Mouse (Mus musculus): ENCODE results near the gene Bpifb2. TPM values are rescaled to one million over a fixed set of nuclear protein-coding genes. Genes with fewer than 3 reads are reported as not detected.
"Not testable (repeated sequence)": the region's sequence is repeated elsewhere in the genome, so short reads cannot be mapped to it uniquely, and the experiment has no call there.

Gene Bpifb2
- polyA plus RNA-seq (2012; rRNA removed) = 0.21 and 0.22 TPM in 2 replicates

DNA sequence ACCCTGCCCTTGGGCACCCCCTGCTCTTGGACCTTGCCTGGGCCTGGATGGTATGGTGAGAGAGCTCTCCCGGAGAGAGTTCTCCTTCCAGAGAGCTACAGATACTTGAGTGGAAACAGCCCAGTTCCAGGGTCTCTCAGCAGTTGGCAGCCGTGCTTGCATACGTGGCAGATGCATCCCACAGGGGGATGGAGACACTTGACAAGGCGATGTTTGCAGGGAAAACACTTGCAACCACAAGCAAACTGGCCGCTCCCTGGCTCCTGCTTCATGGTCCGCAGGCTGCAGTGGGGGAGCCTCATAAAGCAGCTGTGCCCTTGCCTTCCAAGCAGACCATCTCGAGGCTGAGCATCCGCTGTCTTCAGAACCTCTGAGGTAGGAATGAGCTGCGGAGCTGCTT lies at the start of gene Bpifb2:
Bpifb2 (plus strand) TSS at position 301 of the 400 bp plus-strand sequence.
- no peak for DNase-seq (ENCODE audit: extremely low spot score in 1 of 2, low spot score in 1 of 2)

DNA sequence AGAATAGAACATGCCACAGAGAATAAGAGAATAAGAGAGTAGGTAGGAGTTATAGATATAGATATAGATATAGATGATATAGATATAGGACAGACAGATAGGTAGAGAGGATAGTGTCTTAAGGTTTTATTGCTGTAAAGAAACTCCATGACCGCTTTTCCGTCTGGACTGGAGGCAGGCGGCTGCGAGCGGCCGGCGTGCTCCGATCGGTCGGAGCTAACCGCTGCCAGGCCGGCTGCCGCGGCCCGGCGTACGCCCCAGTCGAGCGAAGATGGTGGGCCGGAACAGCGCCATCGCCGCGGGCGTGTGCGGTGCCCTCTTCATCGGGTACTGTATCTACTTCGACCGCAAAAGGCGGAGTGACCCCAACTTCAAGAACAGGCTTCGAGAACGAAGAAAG lies 48.9 kb upstream of the Bpifb2 start:
- not testable (repeated sequence) for DNase-seq (ENCODE audit: extremely low spot score in 1 of 2, low spot score in 1 of 2)

GRCm38 (mm10) chr2:153827171-153827830 lies 47.5 kb upstream of the Bpifb2 start:
- no peak for DNase-seq (ENCODE audit: extremely low spot score in 1 of 2, low spot score in 1 of 2)

- DNase-seq (ENCODE audit: extremely low spot score in 1 of 2, low spot score in 1 of 2) = no peak
Measured at GRCm38 (mm10) chr2:153828704-153829103, 46.1 kb upstream of the Bpifb2 start.

- DNase-seq (ENCODE audit: extremely low spot score in 1 of 2, low spot score in 1 of 2) = no peak
Measured at GRCm38 (mm10) chr2:153833291-153833690, 41.6 kb upstream of the Bpifb2 start.

- DNase-seq (ENCODE audit: extremely low spot score in 1 of 2, low spot score in 1 of 2) = no peak
Measured at GRCm38 (mm10) chr2:153842854-153843253, 32.0 kb upstream of the Bpifb2 start.

DNA sequence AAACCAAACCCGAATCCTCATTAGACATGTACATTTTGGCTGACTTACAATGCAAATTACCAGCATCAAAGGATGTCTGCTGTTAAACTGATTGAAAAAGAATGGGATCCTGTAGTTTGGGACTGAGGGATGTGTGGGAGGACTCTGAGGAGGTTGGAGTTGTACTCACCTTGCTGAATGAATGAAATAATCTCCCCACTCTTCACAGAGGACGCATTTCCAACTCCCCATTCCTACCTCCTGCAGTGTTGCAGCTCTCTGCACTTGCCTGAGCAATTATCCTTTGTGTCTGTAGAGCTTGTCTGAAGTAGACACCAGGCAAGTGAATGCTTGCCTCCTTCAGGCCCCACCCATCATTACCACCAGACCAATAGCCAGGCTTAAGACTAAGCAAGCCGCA lies 26.5 kb upstream of the Bpifb2 start:
- DNase-seq (ENCODE audit: extremely low spot score in 1 of 2, low spot score in 1 of 2) = no peak

- DNase-seq (ENCODE audit: extremely low spot score in 1 of 2, low spot score in 1 of 2) = no peak
Measured at GRCm38 (mm10) chr2:153850351-153851029, 24.4 kb upstream of the Bpifb2 start.

GRCm38 (mm10) chr2:153851030-153851360 lies 23.9 kb upstream of the Bpifb2 start:
- peak; percentile 5 to 74 for DNase-seq (ENCODE audit: extremely low spot score in 1 of 2, low spot score in 1 of 2)

DNA sequence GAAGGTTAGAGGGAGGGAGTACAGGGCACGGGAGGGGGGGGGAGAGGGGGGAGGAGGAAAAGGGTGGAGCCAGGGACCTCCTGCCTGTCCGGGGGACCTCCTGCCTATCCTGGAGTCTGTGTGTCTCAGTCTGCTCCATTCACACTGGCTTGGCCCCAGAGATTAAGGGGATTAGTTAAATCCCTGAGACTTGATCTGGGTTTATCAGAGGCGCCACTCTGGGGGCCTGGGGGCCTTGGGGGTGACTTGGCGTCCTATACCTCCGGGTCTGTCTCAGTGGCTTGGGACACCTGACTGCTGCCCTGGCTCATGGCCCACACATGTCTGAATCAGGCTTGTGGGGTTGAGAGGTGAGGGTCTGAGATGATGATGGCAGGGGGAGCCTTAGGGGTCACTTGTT lies 21.3 kb upstream of the Bpifb2 start:
- DNase-seq (ENCODE audit: extremely low spot score in 1 of 2, low spot score in 1 of 2) = no peak

GRCm38 (mm10) chr2:153859581-153859980 lies 15.3 kb upstream of the Bpifb2 start:
- DNase-seq (ENCODE audit: extremely low spot score in 1 of 2, low spot score in 1 of 2) = no peak

GRCm38 (mm10) chr2:153860315-153860714 lies 14.5 kb upstream of the Bpifb2 start:
- DNase-seq (ENCODE audit: extremely low spot score in 1 of 2, low spot score in 1 of 2) = no peak

DNA sequence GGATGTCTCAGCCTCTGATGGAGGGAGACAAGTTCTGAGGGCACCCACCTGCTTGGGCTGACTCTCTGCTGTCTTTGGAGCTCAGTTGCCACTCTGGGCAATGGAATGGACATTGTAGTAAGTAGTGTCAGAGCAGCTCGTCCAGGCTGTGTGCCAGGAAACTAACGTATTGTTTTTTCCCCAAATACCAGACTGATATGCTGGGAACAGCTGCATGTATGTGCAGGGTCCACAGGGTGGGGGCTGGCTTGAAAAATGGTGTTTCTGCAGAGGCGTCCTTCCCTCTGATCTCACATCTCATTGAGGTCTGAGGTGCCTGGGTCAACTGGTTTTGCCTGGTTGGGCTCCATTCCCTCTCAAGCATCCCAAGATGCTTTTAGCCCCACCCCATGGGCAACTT lies 14.1 kb upstream of the Bpifb2 start:
- DNase-seq (ENCODE audit: extremely low spot score in 1 of 2, low spot score in 1 of 2) = no peak

- DNase-seq (ENCODE audit: extremely low spot score in 1 of 2, low spot score in 1 of 2) = no peak
Measured at GRCm38 (mm10) chr2:153861960-153862359, 12.9 kb upstream of the Bpifb2 start.

- no peak for DNase-seq (ENCODE audit: extremely low spot score in 1 of 2, low spot score in 1 of 2)
Measured at GRCm38 (mm10) chr2:153870984-153871383, 3.9 kb upstream of the Bpifb2 start, which contains the start of gene Sun5. Sun5 (minus strand) TSS chr2:153871084.

DNA sequence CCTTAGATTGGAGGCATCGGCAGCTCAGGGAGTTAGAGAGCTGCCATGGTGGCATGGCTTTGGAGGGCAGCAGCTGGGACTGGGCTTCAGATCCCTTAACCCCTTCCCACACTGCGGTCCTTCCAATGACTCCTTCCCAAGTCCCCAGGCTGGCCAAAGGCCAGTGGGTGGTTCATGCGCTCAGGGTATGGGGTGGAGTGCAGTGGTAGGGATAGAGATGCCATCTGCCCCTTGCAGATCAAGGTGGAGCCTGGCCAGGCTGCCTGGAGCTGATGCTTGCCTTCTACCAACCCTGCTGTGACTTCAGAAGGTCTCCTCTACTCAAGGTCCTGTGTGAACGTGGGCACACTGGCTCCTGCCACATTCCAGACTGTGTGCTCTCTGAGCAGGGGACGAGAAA lies 24.3 kb downstream of the Bpifb2 start:
- no peak for DNase-seq (ENCODE audit: extremely low spot score in 1 of 2, low spot score in 1 of 2)

DNA sequence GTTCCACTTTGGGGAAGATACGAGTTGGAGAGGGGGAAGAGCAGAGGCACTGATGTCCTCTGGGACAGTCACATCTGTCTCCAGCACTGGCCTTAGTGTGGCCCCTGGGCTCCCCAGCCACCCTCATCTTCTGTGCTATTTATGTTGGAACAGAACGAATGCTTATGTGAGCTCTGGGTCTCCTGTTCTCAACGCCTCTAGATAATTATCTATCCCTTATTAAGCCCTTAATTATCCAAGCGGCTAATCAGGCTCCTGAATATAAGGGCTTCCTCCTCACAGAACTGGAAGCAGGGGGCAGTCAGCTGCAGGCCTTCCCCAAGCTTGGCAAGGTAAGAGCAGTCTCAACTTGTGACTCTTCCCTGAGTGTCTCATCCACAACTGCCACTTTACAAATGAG lies 25.2 kb downstream of the Bpifb2 start, which contains the start of gene Bpifb6:
Bpifb6 (plus strand) TSS at position 301 of the 400 bp plus-strand sequence.
- DNase-seq (ENCODE audit: extremely low spot score in 1 of 2, low spot score in 1 of 2) = no peak

DNA sequence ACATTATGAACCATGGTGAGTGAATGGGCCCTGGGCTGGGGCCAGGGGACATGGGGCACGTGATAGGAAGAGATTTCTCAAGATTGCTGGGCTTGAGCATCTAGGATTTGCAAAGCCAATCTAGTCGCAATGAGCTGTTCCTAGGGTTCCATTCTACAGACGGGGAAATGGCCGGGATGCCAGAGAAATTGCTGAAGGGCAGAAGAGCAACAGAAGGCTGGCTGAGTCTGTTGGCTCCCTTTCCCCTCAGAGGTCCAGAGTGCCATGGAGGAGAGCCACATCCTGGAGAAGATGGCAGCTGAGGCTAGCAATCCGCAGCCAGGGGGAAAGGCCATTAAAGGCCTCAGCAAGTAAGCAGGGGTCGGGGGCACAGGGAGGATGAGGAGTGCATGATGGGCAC lies 27.9 kb downstream of the Bpifb2 start:
- DNase-seq (ENCODE audit: extremely low spot score in 1 of 2, low spot score in 1 of 2) = no peak

DNA sequence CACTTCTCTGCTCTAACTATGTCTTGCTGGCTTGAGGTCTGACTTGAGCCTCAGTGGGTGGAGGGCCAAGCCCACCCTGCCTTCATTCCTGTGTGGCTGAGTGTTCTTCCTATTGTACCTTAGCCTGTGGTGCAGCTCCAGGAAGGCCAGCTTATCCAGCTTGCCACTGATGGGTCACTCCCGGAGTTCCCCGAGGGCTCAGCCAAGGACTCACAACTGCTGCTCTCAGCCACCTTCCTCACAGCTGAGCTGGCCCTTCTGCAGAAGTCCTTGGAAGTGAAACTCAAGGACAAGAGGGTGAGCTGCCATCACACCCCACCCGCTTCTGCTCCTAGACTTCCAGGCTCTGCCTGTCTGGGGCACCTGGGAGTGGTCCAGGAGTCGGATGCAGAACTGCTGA lies 31.8 kb downstream of the Bpifb2 start:
- no peak for DNase-seq (ENCODE audit: extremely low spot score in 1 of 2, low spot score in 1 of 2)

DNA sequence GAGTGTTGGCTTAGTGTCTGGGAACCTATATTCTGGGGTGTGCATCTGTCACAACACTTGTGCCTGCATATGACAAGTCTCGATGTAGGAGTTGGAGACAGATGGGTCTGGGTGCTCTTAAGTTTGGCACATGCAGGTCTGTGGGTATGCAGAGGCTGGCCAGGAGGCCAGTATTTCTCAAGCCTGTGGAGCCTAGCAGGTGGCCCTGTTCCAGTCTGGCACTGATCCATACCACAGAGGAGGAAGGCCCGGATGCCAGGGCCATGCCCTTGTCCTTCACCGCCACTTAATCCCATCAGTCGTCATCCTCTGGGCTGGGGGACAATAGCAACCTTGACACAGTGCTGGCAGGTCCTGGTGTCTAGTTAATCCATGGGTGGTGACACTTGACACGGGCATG lies 39.3 kb downstream of the Bpifb2 start:
- DNase-seq (ENCODE audit: extremely low spot score in 1 of 2, low spot score in 1 of 2) = peak; percentile 10 to 33

DNA sequence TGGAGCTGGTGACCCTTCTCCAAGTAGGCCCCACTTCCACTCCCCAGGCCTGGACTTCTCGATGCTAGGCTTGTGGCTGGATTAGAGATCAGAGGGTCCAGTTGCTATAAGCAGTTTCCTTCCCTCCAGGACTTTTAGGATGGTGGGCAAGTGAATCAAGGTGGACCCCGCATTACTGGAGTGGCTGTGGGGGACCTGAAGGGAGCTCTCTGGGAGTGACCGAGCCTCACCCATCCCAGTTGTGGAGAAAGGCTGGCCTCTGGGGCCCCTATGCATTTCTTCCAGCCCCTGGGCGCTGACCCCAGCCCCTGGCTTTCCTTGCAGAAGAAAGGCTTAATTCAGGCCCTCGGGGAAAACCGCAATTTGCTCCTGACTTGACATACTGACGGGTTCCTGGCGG lies 43.1 kb downstream of the Bpifb2 start, which contains the start of gene Bpifb3:
Bpifb3 (plus strand) TSS at position 301 of the 400 bp plus-strand sequence.
- no peak for DNase-seq (ENCODE audit: extremely low spot score in 1 of 2, low spot score in 1 of 2)

DNA sequence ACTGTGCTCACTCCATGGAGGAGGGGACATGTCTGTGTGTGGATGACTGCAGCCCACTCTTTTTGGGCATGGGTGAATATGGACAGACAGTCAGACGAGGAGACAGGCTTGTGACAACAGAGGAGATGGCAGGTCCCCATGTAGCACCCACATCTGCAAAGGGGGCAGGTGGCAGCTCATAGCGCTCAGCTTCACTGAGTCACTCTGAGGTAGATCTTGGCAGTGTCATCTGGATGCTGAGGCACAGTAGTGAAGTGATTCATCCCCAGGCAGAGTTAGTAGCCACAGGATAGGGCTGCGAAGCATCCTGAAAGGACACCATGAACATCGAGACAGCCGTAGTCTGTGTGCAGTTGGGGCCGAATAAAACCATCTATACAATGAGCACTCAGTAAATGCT lies 46.4 kb downstream of the Bpifb2 start:
- peak in 1 of 2 experiments; percentile 62 for DNase-seq (ENCODE audit: extremely low spot score in 1 of 2, low spot score in 1 of 2)
